Mouse (Mus musculus): ENCODE data around the gene Abi1.
"Not testable (repeated sequence)": the region's sequence is repeated elsewhere in the genome, so short reads cannot be mapped to it uniquely, and the experiment has no call there.

The Abi1 gene

DNA sequence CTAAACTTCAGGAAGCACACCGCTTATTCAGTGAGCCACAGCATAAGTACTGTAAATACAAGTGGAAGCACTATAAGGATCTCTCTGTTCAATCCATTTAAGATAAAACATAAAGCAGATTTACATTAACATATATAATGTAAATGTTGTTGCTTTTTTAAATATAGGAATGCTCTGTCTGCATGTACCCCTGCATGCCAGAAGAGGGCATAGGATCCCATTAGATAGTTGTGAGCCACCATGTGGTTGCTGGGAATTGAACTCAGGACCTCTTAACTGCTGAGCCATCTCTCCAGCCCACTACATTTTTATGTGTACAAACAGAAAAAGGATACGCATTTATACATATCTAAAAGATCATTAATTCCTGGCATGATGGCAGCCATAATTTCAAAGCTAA lies 78.4 kb downstream of the Abi1 start:
- no peak for DNase-seq (ENCODE audit: low spot score in 2 of 2)

DNA sequence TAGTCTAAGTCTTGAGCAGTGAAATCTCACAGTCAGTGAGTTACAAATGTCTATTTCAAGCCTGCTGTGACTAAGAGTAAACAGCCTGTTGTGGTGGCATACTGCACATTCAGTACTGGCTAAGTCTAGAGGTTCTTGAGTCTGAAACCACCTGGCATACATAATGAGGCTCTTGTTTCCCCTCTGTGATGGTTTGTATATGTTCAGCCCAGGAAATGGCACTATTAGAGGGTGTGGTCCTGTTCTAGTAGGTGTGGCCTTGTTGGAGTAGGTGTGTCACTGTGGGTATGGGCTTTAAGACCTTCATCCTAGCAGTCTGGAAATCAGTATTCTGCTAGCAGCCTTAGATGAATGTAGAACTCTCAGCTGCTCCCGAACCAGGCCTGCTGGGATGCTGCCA lies 82.6 kb downstream of the Abi1 start:
- no peak for DNase-seq (ENCODE audit: low spot score in 2 of 2)

DNA sequence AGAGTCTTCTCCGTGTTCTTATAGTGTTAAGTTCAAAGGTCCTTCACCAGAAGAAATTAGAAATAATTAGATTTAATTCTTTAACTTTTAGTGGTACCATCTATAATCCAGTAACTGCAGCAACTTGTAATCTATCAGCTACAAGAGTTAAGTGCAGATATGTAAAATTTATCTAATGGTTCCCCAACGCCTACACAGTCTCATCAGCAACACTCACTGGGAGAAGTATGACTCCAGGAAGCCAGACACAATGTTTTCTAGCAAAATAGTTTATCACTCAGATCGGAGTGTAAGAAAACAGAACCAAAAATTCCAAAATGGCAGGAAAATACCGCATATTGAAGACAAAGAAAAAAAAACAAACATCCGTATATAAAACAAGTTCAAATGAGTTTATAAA lies 84.1 kb downstream of the Abi1 start:
- DNase-seq (ENCODE audit: low spot score in 2 of 2) = no peak

DNA sequence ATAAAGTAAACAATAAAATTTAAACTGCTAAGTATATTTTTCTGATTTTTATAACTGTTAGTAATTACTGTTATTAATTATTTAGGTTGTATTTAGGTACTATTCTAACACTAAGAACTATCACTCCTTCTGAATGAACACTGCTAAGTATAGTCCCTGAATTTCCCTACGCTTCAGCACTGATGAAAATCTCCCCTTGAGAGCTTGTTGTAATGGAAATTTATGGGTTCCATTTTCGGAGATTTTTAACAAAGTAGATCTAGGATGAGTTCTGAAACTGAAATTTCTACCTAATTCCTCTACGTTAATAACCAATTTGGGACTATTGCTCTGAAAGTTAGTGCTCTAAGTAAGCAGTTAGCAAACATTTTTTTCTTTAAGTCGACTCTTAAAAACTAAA lies 85.8 kb downstream of the Abi1 start:
- no peak for DNase-seq (ENCODE audit: low spot score in 2 of 2)

GRCm38 (mm10) chr2:22949956-22950355 lies 90.1 kb downstream of the Abi1 start:
- no peak for DNase-seq (ENCODE audit: low spot score in 2 of 2)

- no peak for DNase-seq (ENCODE audit: low spot score in 2 of 2)
Observed at GRCm38 (mm10) chr2:22933556-22933955, 106.5 kb downstream of the Abi1 start.

DNA sequence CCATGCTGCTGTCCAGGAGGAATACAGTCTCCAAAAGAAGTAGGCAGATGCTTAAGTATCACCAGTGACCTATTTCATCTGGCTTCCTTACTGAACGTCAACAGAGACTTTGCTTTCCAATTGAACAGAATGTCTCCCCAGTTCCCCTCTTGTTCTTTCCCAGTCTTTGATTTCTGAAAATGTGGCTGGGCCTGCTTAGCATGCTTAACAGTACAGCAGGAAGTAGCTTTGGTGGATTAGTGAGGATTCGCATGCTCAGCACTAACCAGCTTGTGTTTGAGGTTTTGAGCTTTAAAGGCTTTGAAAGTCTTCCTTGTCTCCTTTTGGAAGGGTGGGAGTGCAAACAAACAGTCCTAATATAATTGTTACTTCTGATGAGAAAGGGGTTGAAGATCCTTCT lies 111.8 kb downstream of the Abi1 start:
- DNase-seq (ENCODE audit: low spot score in 2 of 2) = no peak

GRCm38 (mm10) chr2:22925911-22926310 lies 114.1 kb downstream of the Abi1 start:
- not testable (repeated sequence) for DNase-seq (ENCODE audit: low spot score in 2 of 2)

DNA sequence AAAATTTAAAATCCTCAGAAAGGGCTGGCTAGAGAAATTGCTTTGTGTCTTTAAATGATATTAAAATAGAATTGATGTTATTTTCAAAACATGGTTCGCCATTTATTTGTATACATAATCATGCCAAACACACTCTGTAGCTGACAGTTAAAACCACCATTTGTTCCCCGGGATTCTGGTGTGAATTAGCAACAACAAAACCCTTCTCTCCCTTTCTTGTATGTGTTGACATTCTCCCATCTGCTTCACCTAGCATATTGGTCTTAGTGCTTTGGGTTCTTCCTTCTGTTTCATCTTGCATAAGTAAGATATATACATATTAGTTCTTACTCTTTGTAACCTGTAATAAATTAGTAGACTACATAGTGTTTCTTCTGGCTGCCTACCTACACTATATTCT lies 121.4 kb downstream of the Abi1 start:
- DNase-seq (ENCODE audit: low spot score in 2 of 2) = no peak

DNA sequence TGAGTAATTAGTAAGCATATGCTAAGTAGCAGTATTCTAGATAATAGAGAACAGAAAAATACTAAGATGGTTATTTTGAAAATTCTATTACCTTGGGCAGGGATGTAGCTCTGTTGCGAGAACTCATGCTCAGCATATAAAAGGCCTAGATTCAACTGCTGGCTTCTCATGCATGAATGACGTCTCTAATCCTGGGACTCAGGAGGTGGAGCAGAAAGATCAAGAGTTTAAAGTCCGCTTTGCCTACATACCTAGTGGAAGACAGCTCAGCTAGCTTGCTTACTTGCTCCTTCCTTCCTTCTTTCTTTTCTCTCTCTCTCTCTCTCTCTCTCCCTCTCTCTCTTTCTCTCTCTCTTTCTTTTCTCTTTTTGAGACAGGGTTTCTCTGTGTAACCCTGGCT lies 125.6 kb downstream of the Abi1 start:
- DNase-seq (ENCODE audit: low spot score in 2 of 2) = no peak

- DNase-seq (ENCODE audit: low spot score in 2 of 2) = no peak
Observed at GRCm38 (mm10) chr2:22903947-22904346, 136.1 kb downstream of the Abi1 start.

GRCm38 (mm10) chr2:22895282-22896273 lies 144.5 kb downstream of the Abi1 start, which contains the start of gene Pdss1:
Gene Pdss1 (plus strand): TSS chr2:22895522.
- peak; percentile 85 to 87 for DNase-seq (ENCODE audit: low spot score in 2 of 2)

GRCm38 (mm10) chr2:22894932-22895281 lies 145.1 kb downstream of the Abi1 start:
- no peak for DNase-seq (ENCODE audit: low spot score in 2 of 2)

Data from frontal cortex, postnatal 10 days (tissue).